Mouse (Mus musculus) intestine, postnatal 0 days (tissue): ENCODE measurements at regions not wholly inside any gene's neighbourhood (a gene's known extent, or its start where the extent isn't known, plus 50 kb on each side); places are given as distances from the start of the nearest gene placed in this dataset.

ENCODE experiments used
- ATAC-seq: fragments of 200-750 bp; cut with Nextera tagmentation; 2 replicates; pipeline ENCODE4 v1.8.0; 2017; ENCODE audit warnings: mild to moderate bottlenecking, moderate TSS enrichment, moderate library complexity
- H3K27ac ChIP-seq: fragments of 300-500 bp; sonication (generic); 2 replicates; pipeline ENCODE4 v1.5.1; 2014; ENCODE audit warnings: mild to moderate bottlenecking, low read depth, low read length, moderate library complexity
- H3K27me3 ChIP-seq: fragments of 300-500 bp; sonication (generic); replicated peaks from 2 replicates; pipeline ENCODE4 v1.6.1; 2014; ENCODE audit warnings: low read length, mixed read lengths; ENCODE audit not compliant: control insufficient read depth, insufficient read depth
- H3K36me3 ChIP-seq: fragments of 300-500 bp; sonication (generic); 2 replicates; pipeline ENCODE4 v1.6.1; 2014; ENCODE audit warnings: mild to moderate bottlenecking, moderate library complexity; ENCODE audit not compliant: control insufficient read depth, insufficient read depth
- H3K4me1 ChIP-seq: fragments of 300-500 bp; sonication (generic); replicated peaks from 2 replicates; pipeline ENCODE4 v1.6.1; 2014; ENCODE audit warnings: antibody characterized with exemption, low read length, mixed read lengths; ENCODE audit not compliant: control insufficient read depth, insufficient read depth
- H3K4me2 ChIP-seq: fragments of 300-500 bp; sonication (generic); replicated peaks from 2 replicates; pipeline ENCODE4 v1.6.1; 2014; ENCODE audit warnings: low read depth, mild to moderate bottlenecking, moderate library complexity
- H3K4me3 ChIP-seq: fragments of 300-500 bp; sonication (generic); 2 replicates; pipeline ENCODE4 v1.5.1; 2014; ENCODE audit warnings: low read depth, low read length
- H3K9ac ChIP-seq: fragments of 300-500 bp; sonication (generic); 2 replicates; pipeline ENCODE4 v1.6.1; 2014; ENCODE audit warnings: mild to moderate bottlenecking, low read depth, low read length
- H3K9me3 ChIP-seq: fragments of 300-500 bp; sonication (generic); 2 replicates; pipeline ENCODE4 v1.6.1; 2016; ENCODE audit warnings: mixed run types; ENCODE audit not compliant: control insufficient read depth
- CTCF ChIP-seq: sonication (generic); IDR thresholded peaks from 2 replicates; pipeline ENCODE4 v1.5.1; 2016; ENCODE audit warnings: low read depth, mild to moderate bottlenecking, control low read depth, antibody characterized with exemption, moderate library complexity
- WGBS: fragments of 180-500 bp; shearing (Covaris S2); extraction: QIAGEN DNeasy Blood & Tissue Kit; methylation state at CpG from one replicate; pipeline ENCODE4 v1.1.7; 2014; 5-methylcytosine and 5-hydroxymethylcytosine counted together

DNA sequence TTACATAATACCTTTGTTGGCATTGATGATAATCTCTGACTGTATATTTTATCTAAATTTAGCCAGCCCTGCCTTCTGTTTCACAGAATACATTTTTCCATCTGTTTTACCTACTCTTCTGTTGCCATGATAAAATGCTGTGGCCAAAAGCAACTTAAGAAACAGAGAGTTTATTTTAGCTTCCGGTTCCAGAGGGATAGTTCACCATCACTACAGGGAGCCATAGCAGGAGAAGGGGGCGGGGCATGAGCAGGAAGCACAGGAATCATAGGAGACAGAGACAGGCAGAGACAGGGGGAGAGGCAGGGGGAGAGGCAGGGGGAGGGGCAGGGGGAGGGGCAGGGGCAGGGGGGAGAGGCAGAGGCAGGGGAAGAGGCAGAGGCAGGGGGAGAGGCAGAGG, 72.8 kb upstream of the Plcz1 start:
- Histone ChIP-seq H3K4me1 (no peaks in the 10 kb centered on the region), H3K27ac (no peak overlapping the region), H3K36me3 (no peaks in the 10 kb centered on the region), H3K4me3 (no peak overlapping the region), H3K27me3 (no peaks in the 10 kb centered on the region), H3K9me3 (no peaks in the 10 kb centered on the region), H3K4me2 (no peak overlapping the region), H3K9ac (no peak overlapping the region)
- 75% methylated on average over 2 of the region's 2 CpGs for WGBS
- no peak for TF ChIP-seq CTCF
- no peak for ATAC-seq

DNA sequence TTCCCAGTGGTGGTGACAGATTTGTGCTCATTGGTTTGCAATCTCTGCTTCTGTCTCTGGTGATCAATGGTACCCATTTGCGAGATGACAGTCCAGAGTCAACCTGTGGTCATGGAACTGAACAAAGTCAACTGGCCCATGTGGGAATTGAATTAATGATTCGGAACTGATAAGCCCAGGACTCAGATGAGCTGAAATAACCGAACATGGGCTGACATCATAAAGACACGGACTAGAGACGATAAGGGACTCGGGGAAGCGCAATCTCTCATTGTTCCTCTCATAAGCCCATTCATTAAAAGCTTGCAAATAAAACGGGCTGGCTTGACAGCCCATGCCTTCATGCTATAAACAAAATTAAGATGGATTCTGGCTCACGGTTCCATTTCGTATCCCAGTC, 70.8 kb upstream of the Plcz1 start:
- Histone ChIP-seq H3K4me2 (no peak overlapping the region), H3K27me3 (no peaks in the 10 kb centered on the region), H3K4me1 (peaks cover 5% of the 10 kb centered on the region; the same call in 1 of the 2 replicates), H3K27ac (no peak overlapping the region), H3K9ac (no peak overlapping the region), H3K9me3 (no peaks in the 10 kb centered on the region), H3K36me3 (no peaks in the 10 kb centered on the region), H3K4me3 (no peak overlapping the region)
- ATAC-seq = no peak
- 73% methylated on average over 10 of the region's 10 CpGs for WGBS
- no peak for TF ChIP-seq CTCF

DNA sequence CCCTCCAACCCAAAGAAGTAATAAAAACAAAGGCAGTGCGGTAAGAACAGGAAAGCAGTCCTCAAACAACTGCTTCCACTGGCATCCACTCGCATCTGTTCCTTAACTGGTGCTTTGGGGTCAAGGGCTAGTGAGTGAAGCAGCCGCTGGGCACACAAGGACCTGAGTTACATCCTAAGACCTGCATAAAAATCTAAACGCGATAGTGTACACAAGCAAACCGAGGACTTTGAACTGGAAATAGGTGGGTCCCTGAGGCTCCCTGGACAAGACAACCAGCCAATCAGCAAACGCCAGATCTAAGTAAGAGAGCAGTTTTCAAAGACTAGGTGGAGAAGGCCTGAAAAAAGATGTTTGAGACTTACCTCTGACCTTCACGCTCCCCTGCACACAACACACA, 66.8 kb upstream of the Plcz1 start:
- 17% methylated on average over 8 of the region's 8 CpGs for WGBS
- no peak for TF ChIP-seq CTCF
- Histone ChIP-seq H3K27me3 (no peaks in the 10 kb centered on the region), H3K4me1 (peaks cover 5% of the 10 kb centered on the region; the same call in 1 of the 2 replicates), H3K4me2 (peak overlapping the region; percentile 60), H3K9ac (no peak overlapping the region), H3K4me3 (peak overlapping the region; percentile 32), H3K27ac (peak overlapping the region; percentile 50; the same call in 1 of the 2 replicates), H3K9me3 (no peaks in the 10 kb centered on the region), H3K36me3 (no peaks in the 10 kb centered on the region)
- peak; percentile 91 for ATAC-seq

DNA sequence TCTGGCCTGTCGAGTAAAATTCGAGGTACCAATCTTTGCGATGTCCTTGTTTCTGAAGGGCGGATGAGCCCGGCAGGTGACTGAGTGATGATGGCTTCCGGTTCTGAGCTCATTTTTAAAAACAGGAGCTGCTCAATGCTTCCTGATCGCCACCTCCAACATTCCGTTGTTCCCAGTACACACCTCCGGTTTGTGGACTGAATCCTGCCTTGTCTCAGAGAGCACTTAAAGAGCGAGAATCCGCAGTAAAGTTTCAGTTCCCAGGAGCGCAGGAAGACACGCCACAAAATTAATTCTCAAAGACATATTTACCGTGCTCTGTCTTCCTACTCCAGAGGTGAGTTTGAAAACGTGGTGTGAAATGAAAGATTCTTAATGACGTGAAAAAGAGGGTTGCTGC, 66.4 kb upstream of the Plcz1 start:
- TF ChIP-seq CTCF = no peak
- peak overlapping the region; percentile 60 for H3K4me2 ChIP-seq
- ATAC-seq = peak; percentile 17; the same call in 1 of the 2 replicates
- peak overlapping the region; percentile 50; the same call in 1 of the 2 replicates for H3K27ac ChIP-seq
- H3K9me3 ChIP-seq = no peaks in the 10 kb centered on the region
- no peaks in the 10 kb centered on the region for H3K27me3 ChIP-seq
- no peak overlapping the region for H3K9ac ChIP-seq
- H3K4me3 ChIP-seq = peak overlapping the region; percentile 32
- no peaks in the 10 kb centered on the region for H3K36me3 ChIP-seq
- WGBS = 26% methylated on average over 16 of the region's 16 CpGs
- H3K4me1 ChIP-seq = peaks cover 5% of the 10 kb centered on the region; the same call in 1 of the 2 replicates

DNA sequence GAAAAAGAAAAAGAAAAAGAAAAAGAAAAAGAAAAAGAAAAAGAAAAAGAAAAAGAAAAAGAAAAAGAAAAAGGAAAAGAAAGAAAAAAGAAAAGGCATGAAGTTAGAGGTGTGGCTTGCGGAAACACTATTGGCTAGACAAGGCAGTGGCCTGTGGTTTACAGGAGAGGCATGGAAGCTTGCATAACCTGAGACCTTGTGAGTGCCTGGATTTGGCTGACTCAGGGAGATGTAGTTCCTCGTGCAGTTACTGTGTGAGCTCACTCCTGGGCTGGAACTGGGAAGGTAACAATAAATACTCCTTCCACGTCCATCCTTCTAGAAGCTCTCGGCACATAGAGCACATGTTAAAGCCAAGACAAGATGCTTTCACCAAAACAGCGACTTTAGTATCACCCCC, 64.9 kb upstream of the Plcz1 start:
- Histone ChIP-seq H3K27me3 (no peaks in the 10 kb centered on the region), H3K4me3 (no peak overlapping the region), H3K27ac (no peak overlapping the region), H3K9ac (no peak overlapping the region), H3K4me1 (peaks cover 5% of the 10 kb centered on the region; the same call in 1 of the 2 replicates), H3K4me2 (no peak overlapping the region), H3K36me3 (no peaks in the 10 kb centered on the region), H3K9me3 (no peaks in the 10 kb centered on the region)
- no peak for TF ChIP-seq CTCF
- ATAC-seq = peak; percentile 90
- 64% methylated on average over 5 of the region's 5 CpGs for WGBS

DNA sequence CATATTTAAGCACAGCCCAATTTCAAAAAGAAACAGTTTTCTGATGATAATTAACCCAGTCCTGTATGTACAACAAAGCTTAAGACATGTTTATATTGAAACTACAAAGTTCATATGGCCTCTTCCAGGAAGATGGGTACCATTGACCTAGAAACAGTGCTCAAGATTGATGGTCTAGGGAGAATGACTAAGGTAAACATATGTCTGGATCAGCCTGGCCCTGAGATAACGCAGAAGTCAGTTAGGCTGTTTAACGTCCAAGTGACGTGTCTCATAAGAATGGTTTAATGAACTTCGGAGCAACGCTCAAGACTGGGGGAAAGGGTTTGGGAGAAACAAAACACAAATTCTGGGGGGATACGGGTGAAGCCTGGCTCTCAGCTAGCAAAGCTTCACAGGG, 60.8 kb upstream of the Plcz1 start:
- Histone ChIP-seq H3K27ac (no peak overlapping the region), H3K9ac (no peak overlapping the region), H3K9me3 (no peaks in the 10 kb centered on the region), H3K4me3 (no peak overlapping the region), H3K36me3 (no peaks in the 10 kb centered on the region), H3K27me3 (no peaks in the 10 kb centered on the region), H3K4me2 (no peak overlapping the region), H3K4me1 (no peaks in the 10 kb centered on the region)
- no peak for ATAC-seq
- TF ChIP-seq CTCF = no peak
- 37% methylated on average over 6 of the region's 6 CpGs for WGBS

DNA sequence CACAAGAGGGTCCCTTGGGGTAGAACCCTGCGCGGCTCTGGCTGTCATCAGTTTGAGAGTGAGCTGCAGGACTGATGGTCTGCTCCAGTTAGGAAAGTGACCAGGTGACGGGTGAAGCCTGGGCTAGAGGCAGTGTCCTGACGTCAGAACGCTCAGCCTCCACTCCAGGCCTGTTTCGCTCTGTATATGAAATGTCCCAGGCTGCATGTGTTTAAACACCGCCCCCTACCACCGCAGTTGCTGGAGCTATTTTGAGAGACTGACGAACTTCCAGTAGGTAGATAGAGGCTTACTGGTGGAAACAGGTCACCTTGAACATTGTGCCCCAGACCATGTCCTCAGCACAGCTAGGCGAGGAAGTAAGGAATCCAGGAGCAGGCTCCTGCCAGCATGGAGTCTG, 54.2 kb upstream of the Plcz1 start:
- WGBS = 75% methylated on average over 10 of the region's 10 CpGs
- Histone ChIP-seq H3K9ac (no peak overlapping the region), H3K27me3 (no peaks in the 10 kb centered on the region), H3K27ac (no peak overlapping the region), H3K36me3 (no peaks in the 10 kb centered on the region), H3K4me2 (no peak overlapping the region), H3K4me3 (no peak overlapping the region), H3K9me3 (no peaks in the 10 kb centered on the region), H3K4me1 (no peaks in the 10 kb centered on the region)
- TF ChIP-seq CTCF = peak; percentile 20
- no peak for ATAC-seq
